Mouse (Mus musculus): ENCODE data around the gene Thrb. TPM values are rescaled to one million over a fixed set of nuclear protein-coding genes. Genes with fewer than 3 reads are reported as not detected.

Gene Thrb
- total and polyA plus RNA-seq, 2 experiments from 2014 or later, result 2.1 to 8.9 TPM

GRCm38 (mm10) chr14:17990186-17990585 lies 330.1 kb downstream of the Thrb start:
- no peaks in the 10 kb centered on the region for H3K36me3 ChIP-seq (ENCODE audit: insufficient read depth, low read length)
- H3K4me2 ChIP-seq (ENCODE audit: low read depth, low read length, poor library complexity, severe bottlenecking), result no peak overlapping the region
- H3K9ac ChIP-seq (replicated peaks; ENCODE audit: low read length, poor library complexity, severe bottlenecking), result no peak overlapping the region
- H3K9me3 ChIP-seq (ENCODE audit: low read length), result no peaks in the 10 kb centered on the region
- no peak overlapping the region for H3K4me3 ChIP-seq (ENCODE audit: low read depth, low read length)
- ATAC-seq (ENCODE audit: low FRiP score) (no peak), DNase-seq (ENCODE audit: low spot score) (no peak)
- H3K4me1 ChIP-seq (ENCODE audit: insufficient read depth, low read length), result no peaks in the 10 kb centered on the region
- H3K27me3 ChIP-seq (ENCODE audit: insufficient read depth, low read length), result no peaks in the 10 kb centered on the region
- no peak overlapping the region for H3K27ac ChIP-seq (ENCODE audit: low read depth, low read length)
- TF ChIP-seq CTCF (IDR thresholded peaks at IDR 0.05), result no peak
- 52% methylated on average over 2 of the region's 2 CpGs for WGBS

- Histone ChIP-seq H3K9me3 (ENCODE audit: low read length) (no peaks in the 10 kb centered on the region), H3K9ac (replicated peaks; ENCODE audit: low read length, poor library complexity, severe bottlenecking) (no peak overlapping the region), H3K4me2 (ENCODE audit: low read depth, low read length, poor library complexity, severe bottlenecking) (no peak overlapping the region), H3K36me3 (ENCODE audit: insufficient read depth, low read length) (no peaks in the 10 kb centered on the region), H3K4me1 (ENCODE audit: insufficient read depth, low read length) (no peaks in the 10 kb centered on the region), H3K27me3 (ENCODE audit: insufficient read depth, low read length) (no peaks in the 10 kb centered on the region), H3K4me3 (ENCODE audit: low read depth, low read length) (no peak overlapping the region), H3K27ac (ENCODE audit: low read depth, low read length) (no peak overlapping the region)
- DNase-seq (ENCODE audit: low spot score) (no peak), ATAC-seq (ENCODE audit: low FRiP score) (no peak)
- TF ChIP-seq CTCF (IDR thresholded peaks at IDR 0.05), result no peak
- WGBS, result 83% methylated on average over 2 of the region's 2 CpGs
These were observed 341.8 kb downstream of the Thrb start for GRCm38 (mm10) chr14:18001886-18002285.

- no peaks in the 10 kb centered on the region for H3K36me3 ChIP-seq (ENCODE audit: insufficient read depth, low read length)
- DNase-seq (ENCODE audit: low spot score) (no peak), ATAC-seq (ENCODE audit: low FRiP score) (no peak)
- H3K9ac ChIP-seq (replicated peaks; ENCODE audit: low read length, poor library complexity, severe bottlenecking), result no peak overlapping the region
- 94% methylated on average over 1 of the region's 1 CpGs for WGBS
- no peak overlapping the region for H3K4me2 ChIP-seq (ENCODE audit: low read depth, low read length, poor library complexity, severe bottlenecking)
- H3K27ac ChIP-seq (ENCODE audit: low read depth, low read length), result no peak overlapping the region
- no peaks in the 10 kb centered on the region for H3K9me3 ChIP-seq (ENCODE audit: low read length)
- no peaks in the 10 kb centered on the region for H3K27me3 ChIP-seq (ENCODE audit: insufficient read depth, low read length)
- H3K4me1 ChIP-seq (ENCODE audit: insufficient read depth, low read length), result no peaks in the 10 kb centered on the region
- TF ChIP-seq CTCF (IDR thresholded peaks at IDR 0.05), result no peak
- H3K4me3 ChIP-seq (ENCODE audit: low read depth, low read length), result no peak overlapping the region
These were observed 343.6 kb downstream of the Thrb start for GRCm38 (mm10) chr14:18003686-18004085.

- H3K27ac ChIP-seq (ENCODE audit: low read depth, low read length), result no peak overlapping the region
- H3K4me2 ChIP-seq (ENCODE audit: low read depth, low read length, poor library complexity, severe bottlenecking), result no peak overlapping the region
- 0 out of 2 replicates have a peak, but pooled peaks have one; percentile 42 for ATAC-seq (ENCODE audit: low FRiP score)
- no peak for TF ChIP-seq CTCF (IDR thresholded peaks at IDR 0.05)
- no peaks in the 10 kb centered on the region for H3K36me3 ChIP-seq (ENCODE audit: insufficient read depth, low read length)
- H3K4me1 ChIP-seq (ENCODE audit: insufficient read depth, low read length), result no peaks in the 10 kb centered on the region
- no peaks in the 10 kb centered on the region for H3K9me3 ChIP-seq (ENCODE audit: low read length)
- WGBS, result 85% methylated on average over 3 of the region's 3 CpGs
- no peak overlapping the region for H3K9ac ChIP-seq (replicated peaks; ENCODE audit: low read length, poor library complexity, severe bottlenecking)
- no peaks in the 10 kb centered on the region for H3K27me3 ChIP-seq (ENCODE audit: insufficient read depth, low read length)
- no peak overlapping the region for H3K4me3 ChIP-seq (ENCODE audit: low read depth, low read length)
- no peak for DNase-seq (ENCODE audit: low spot score)
These were observed 348.5 kb downstream of the Thrb start for GRCm38 (mm10) chr14:18008524-18008923.

GRCm38 (mm10) chr14:18016604-18017003 lies 356.5 kb downstream of the Thrb start:
- Histone ChIP-seq H3K4me1 (ENCODE audit: insufficient read depth, low read length) (no peaks in the 10 kb centered on the region), H3K9me3 (ENCODE audit: low read length) (no peaks in the 10 kb centered on the region), H3K36me3 (ENCODE audit: insufficient read depth, low read length) (no peaks in the 10 kb centered on the region), H3K4me2 (ENCODE audit: low read depth, low read length, poor library complexity, severe bottlenecking) (no peak overlapping the region), H3K4me3 (ENCODE audit: low read depth, low read length) (no peak overlapping the region), H3K27ac (ENCODE audit: low read depth, low read length) (no peak overlapping the region), H3K9ac (replicated peaks; ENCODE audit: low read length, poor library complexity, severe bottlenecking) (no peak overlapping the region), H3K27me3 (ENCODE audit: insufficient read depth, low read length) (no peaks in the 10 kb centered on the region)
- 87% methylated on average over 5 of the region's 5 CpGs for WGBS
- DNase-seq (ENCODE audit: low spot score) (no peak), ATAC-seq (ENCODE audit: low FRiP score) (no peak)
- no peak for TF ChIP-seq CTCF (IDR thresholded peaks at IDR 0.05)

- WGBS, result 75% methylated on average over 4 of the region's 4 CpGs
- Histone ChIP-seq H3K27me3 (ENCODE audit: insufficient read depth, low read length) (no peaks in the 10 kb centered on the region), H3K4me2 (ENCODE audit: low read depth, low read length, poor library complexity, severe bottlenecking) (no peak overlapping the region), H3K4me1 (ENCODE audit: insufficient read depth, low read length) (no peaks in the 10 kb centered on the region), H3K9me3 (ENCODE audit: low read length) (no peaks in the 10 kb centered on the region), H3K27ac (ENCODE audit: low read depth, low read length) (no peak overlapping the region), H3K4me3 (ENCODE audit: low read depth, low read length) (no peak overlapping the region), H3K36me3 (ENCODE audit: insufficient read depth, low read length) (no peaks in the 10 kb centered on the region), H3K9ac (replicated peaks; ENCODE audit: low read length, poor library complexity, severe bottlenecking) (no peak overlapping the region)
- DNase-seq (ENCODE audit: low spot score) (no peak), ATAC-seq (ENCODE audit: low FRiP score) (no peak)
- no peak for TF ChIP-seq CTCF (IDR thresholded peaks at IDR 0.05)
These were observed 360.1 kb downstream of the Thrb start for GRCm38 (mm10) chr14:18020128-18020527.
